Mouse (Mus musculus) megakaryocyte, embryonic 14.5 days (primary cell): ENCODE measurements at regions not wholly inside any gene's neighbourhood (a gene's known extent, or its start where the extent isn't known, plus 50 kb on each side); places are given as distances from the start of the nearest gene placed in this dataset.

Source experiments
- FLI1 ChIP-seq: IDR thresholded peaks from 2 replicates; pipeline ENCODE4 v1.6.1; 2012; ENCODE audit warnings: low read length, inconsistent platforms, mixed read lengths
- GATA1 ChIP-seq: IDR thresholded peaks from 3 replicates; pipeline ENCODE4 v1.6.1; 2012; ENCODE audit warnings: mixed read lengths, low read length, inconsistent platforms, borderline replicate concordance

GRCm38 (mm10) chr13:82869869-82870268 is 634.0 kb upstream of the Mef2c start:
- TF ChIP-seq GATA1: no peak
- no peak for TF ChIP-seq FLI1
